Mouse (Mus musculus) intestine, embryonic 16.5 days (tissue): ENCODE results near the gene Vapb. TPM values are rescaled to one million over a fixed set of nuclear protein-coding genes. Genes with fewer than 3 reads are reported as not detected.
A peak's percentile ranks its signal among the peaks of the same experiment; 100 is the strongest.
"Not testable (repeated sequence)": the region's sequence is repeated elsewhere in the genome, so short reads cannot be mapped to it uniquely, and the experiment has no call there.

Experiments
- ATAC-seq: fragments of 200-750 bp; cut with Nextera tagmentation; 2 replicates; pipeline ENCODE4 v1.8.0; 2017; ENCODE audit warnings: moderate TSS enrichment, moderate library complexity
- H3K27ac ChIP-seq: fragments of 300-500 bp; sonication (generic); 2 replicates; pipeline ENCODE4 v1.5.1; 2014; ENCODE audit warnings: mild to moderate bottlenecking, low read length
- H3K27me3 ChIP-seq: fragments of 300-500 bp; sonication (generic); replicated peaks from 2 replicates; pipeline ENCODE4 v1.6.1; 2014; ENCODE audit warnings: low read length, control low read depth, mixed read lengths; ENCODE audit not compliant: control insufficient read depth, insufficient read depth
- H3K36me3 ChIP-seq: fragments of 300-500 bp; sonication (generic); 2 replicates; pipeline ENCODE4 v1.6.1; 2014; ENCODE audit warnings: low read length, control low read depth; ENCODE audit not compliant: control insufficient read depth, insufficient read depth
- H3K4me1 ChIP-seq: fragments of 300-500 bp; sonication (generic); 2 replicates; pipeline ENCODE4 v1.6.1; 2014; ENCODE audit warnings: low read length, control low read depth, mixed read lengths; ENCODE audit not compliant: control insufficient read depth, insufficient read depth
- H3K4me2 ChIP-seq: fragments of 300-500 bp; sonication (generic); 2 replicates; pipeline ENCODE4 v1.6.1; 2014; ENCODE audit warnings: low read depth, low read length, control low read depth
- H3K4me3 ChIP-seq: fragments of 300-500 bp; sonication (generic); 2 replicates; pipeline ENCODE4 v1.5.1; 2014; ENCODE audit warnings: mild to moderate bottlenecking, low read length
- H3K9ac ChIP-seq: fragments of 300-500 bp; sonication (generic); 2 replicates; pipeline ENCODE4 v1.6.1; 2014; ENCODE audit warnings: low read depth, low read length
- H3K9me3 ChIP-seq: fragments of 300-500 bp; sonication (generic); 2 replicates; pipeline ENCODE4 v1.6.1; 2016; ENCODE audit warnings: low read length, control low read depth; ENCODE audit not compliant: control insufficient read depth
- WGBS: fragments of 180-500 bp; shearing (Covaris S2); extraction: QIAGEN DNeasy Blood & Tissue Kit; methylation state at CpG from one replicate; pipeline ENCODE4 v1.1.7; 2014; 5-methylcytosine and 5-hydroxymethylcytosine counted together
- polyA plus RNA-seq: library from polyadenylated mRNA; unstranded; fragments of >200 nt; fragmentation: Nextera tagmentation; extraction: Ambion mirVana; gene quantifications from 2 replicates; pipeline ENCODE4 v1.2.1, GENCODE M21; 2015

Gene Vapb
- polyA plus RNA-seq, 1 experiment from 2014 or later, result 19.6 TPM

DNA sequence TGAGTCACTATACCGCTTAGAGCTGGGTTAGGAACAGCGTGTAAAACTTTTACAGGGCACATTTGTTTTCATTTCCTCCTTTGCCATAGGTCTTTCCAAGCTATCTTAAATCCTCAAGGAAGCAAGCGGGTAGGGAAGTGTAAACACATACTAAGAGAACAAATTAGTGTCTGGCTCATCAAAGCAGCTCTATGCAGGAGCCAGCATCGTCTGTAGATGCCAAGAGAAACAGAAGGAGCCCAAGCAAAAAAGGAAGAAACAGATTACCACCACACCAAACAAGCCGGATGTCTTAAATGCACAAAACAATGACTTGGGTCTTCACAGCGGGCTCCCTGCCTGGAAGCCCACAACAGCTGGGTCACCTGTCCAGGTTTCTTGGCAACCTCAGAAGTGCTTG lies 27.1 kb upstream of the Vapb start:
- Histone ChIP-seq H3K27me3 (no peaks in the 10 kb centered on the region), H3K9me3 (no peaks in the 10 kb centered on the region), H3K36me3 (no peaks in the 10 kb centered on the region), H3K27ac (no peak overlapping the region), H3K9ac (no peak overlapping the region), H3K4me2 (no peak overlapping the region), H3K4me3 (no peak overlapping the region), H3K4me1 (peaks cover 4% of the 10 kb centered on the region)
- 69% methylated on average over 6 of the region's 6 CpGs for WGBS
- ATAC-seq, result no peak

GRCm38 (mm10) chr2:173712656-173713055 lies 24.7 kb upstream of the Vapb start:
- Histone ChIP-seq H3K4me2 (no peak overlapping the region), H3K4me1 (peaks cover 4% of the 10 kb centered on the region), H3K4me3 (no peak overlapping the region), H3K36me3 (no peaks in the 10 kb centered on the region), H3K9me3 (no peaks in the 10 kb centered on the region), H3K27me3 (no peaks in the 10 kb centered on the region), H3K27ac (no peak overlapping the region), H3K9ac (no peak overlapping the region)
- 24% methylated on average over 10 of the region's 10 CpGs for WGBS
- no peak for ATAC-seq

GRCm38 (mm10) chr2:173713241-173713640 lies 24.1 kb upstream of the Vapb start:
- H3K9me3 ChIP-seq, result no peaks in the 10 kb centered on the region
- H3K4me2 ChIP-seq, result no peak overlapping the region
- H3K27ac ChIP-seq, result no peak overlapping the region
- H3K36me3 ChIP-seq, result no peaks in the 10 kb centered on the region
- 82% methylated on average over 4 of the region's 4 CpGs for WGBS
- ATAC-seq, result no peak
- no peaks in the 10 kb centered on the region for H3K27me3 ChIP-seq
- peaks cover 4% of the 10 kb centered on the region for H3K4me1 ChIP-seq
- no peak overlapping the region for H3K4me3 ChIP-seq
- no peak overlapping the region for H3K9ac ChIP-seq

- WGBS, result 61% methylated on average over 8 of the region's 8 CpGs
- Histone ChIP-seq H3K4me3 (no peak overlapping the region), H3K27ac (no peak overlapping the region), H3K4me1 (peaks cover 4% of the 10 kb centered on the region), H3K36me3 (no peaks in the 10 kb centered on the region), H3K9ac (no peak overlapping the region), H3K9me3 (no peaks in the 10 kb centered on the region), H3K4me2 (no peak overlapping the region), H3K27me3 (no peaks in the 10 kb centered on the region)
- ATAC-seq, result no peak
These were observed 22.6 kb upstream of the Vapb start for GRCm38 (mm10) chr2:173714620-173715218.

DNA sequence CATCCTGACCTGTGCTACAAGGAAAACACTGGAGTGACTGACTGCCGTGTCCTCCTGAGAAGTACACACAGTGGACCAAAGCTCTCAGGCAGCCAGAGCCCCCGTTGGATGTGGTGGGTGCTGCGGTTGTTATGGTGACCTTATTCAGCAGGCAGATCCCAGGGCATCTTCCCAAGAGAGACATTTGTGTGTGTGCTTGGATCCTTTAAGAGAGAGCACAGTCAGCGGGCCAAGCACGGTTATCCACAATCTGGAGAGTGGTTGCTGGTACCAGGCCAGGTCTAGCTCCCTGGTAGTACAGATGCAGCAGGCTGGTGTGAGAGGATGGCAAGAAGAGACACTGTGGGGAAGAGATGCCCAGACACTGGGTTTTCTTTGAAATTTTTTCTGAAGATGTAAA lies 20.3 kb upstream of the Vapb start:
- H3K4me1 ChIP-seq, result peaks cover 4% of the 10 kb centered on the region
- ATAC-seq, result no peak

DNA sequence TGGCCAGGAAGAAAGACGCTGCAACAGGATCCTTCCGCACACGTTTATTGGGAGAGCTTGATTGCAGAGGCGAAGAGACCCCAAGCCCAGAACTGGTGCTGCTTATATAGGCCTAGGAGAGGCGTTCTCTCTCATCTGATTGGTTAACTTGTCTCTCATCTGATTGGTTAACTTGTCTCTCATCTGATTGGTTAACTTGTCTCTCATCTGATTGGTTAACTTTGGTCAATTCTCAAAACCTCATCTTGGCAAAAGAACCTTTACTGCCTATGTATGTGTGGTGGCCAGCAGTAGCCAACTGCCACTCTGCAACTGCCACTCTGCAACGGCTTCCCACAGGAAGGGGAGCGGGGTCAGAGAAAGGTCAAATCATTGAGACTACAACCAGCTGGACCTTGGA lies 18.2 kb upstream of the Vapb start, which contains the start of gene 1700010B08Rik:
1700010B08Rik (plus strand) TSS at position 301 of the 400 bp plus-strand sequence.
- WGBS, result 86% methylated on average over 6 of the region's 7 CpGs
- H3K27me3 ChIP-seq, H3K9me3 ChIP-seq, H3K4me1 ChIP-seq, H3K36me3 ChIP-seq, H3K4me2 ChIP-seq, H3K27ac ChIP-seq, H3K4me3 ChIP-seq, ATAC-seq, H3K9ac ChIP-seq: not testable (repeated sequence)

More for the DNA sequence above, 20.3 kb upstream of the Vapb start:
- H3K27ac ChIP-seq, result no peak overlapping the region
- H3K27me3 ChIP-seq, result no peaks in the 10 kb centered on the region
- no peak overlapping the region for H3K9ac ChIP-seq
- no peak overlapping the region for H3K4me3 ChIP-seq
- no peaks in the 10 kb centered on the region for H3K9me3 ChIP-seq
- no peak overlapping the region for H3K4me2 ChIP-seq
- WGBS, result 89% methylated on average over 5 of the region's 5 CpGs
- no peaks in the 10 kb centered on the region for H3K36me3 ChIP-seq

DNA sequence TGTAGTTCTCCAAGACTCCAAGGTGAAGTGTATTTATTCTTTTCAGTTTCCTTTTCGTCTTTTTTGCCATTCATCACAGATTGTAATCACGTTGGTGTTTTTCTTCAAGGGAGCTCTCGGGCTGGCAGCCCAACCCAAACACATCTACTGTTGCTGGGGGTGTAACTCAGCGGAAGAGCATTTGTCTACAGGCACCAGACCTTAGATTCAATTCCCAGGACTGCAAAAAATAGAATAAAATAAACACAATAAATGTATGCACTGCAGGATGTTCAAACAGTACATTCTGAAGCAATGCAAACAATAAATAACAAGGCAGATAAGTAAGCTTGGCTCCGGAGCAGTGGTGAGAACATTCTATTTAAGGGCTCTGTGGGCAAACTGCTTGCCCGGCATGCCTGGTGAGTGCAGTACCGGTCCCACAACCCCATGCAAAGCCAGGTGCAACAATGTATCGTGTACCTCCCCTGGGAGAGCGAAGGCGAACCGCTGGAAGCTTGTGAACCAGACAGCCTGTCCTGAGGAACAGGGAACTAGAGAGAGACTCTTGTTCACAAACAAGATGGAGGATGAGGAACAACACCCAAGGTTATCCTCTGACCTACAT lies 15.0 kb upstream of the Vapb start:
- H3K9me3 ChIP-seq, result no peaks in the 10 kb centered on the region
- 45% methylated on average over 11 of the region's 11 CpGs for WGBS
- no peak overlapping the region for H3K4me2 ChIP-seq
- H3K27ac ChIP-seq, result no peak overlapping the region
- no peaks in the 10 kb centered on the region for H3K27me3 ChIP-seq
- H3K4me3 ChIP-seq, result no peak overlapping the region
- H3K4me1 ChIP-seq, result peaks cover 7% of the 10 kb centered on the region; the same call in 1 of the 2 replicates
- peak; percentile 62 for ATAC-seq
- no peaks in the 10 kb centered on the region for H3K36me3 ChIP-seq
- H3K9ac ChIP-seq, result no peak overlapping the region

DNA sequence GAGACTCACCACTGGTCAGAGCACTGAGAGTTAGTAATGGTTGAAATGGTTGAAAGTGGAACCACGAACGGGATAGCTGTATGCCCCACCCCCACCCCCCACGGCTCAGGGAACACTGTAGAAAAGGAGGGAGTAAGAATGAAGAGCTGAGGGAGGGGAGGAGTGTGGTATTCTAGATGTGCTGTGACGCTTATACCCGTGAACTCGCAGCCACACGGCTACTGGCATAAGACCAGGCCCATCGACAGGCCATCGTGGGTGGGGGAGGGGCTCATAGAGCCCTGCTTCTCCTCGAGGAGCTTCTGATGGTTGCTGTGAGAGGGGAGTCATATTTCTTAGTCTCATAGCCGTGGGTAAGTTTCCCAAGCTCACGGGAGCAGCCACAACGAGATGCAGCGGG lies 12.9 kb upstream of the Vapb start:
- Histone ChIP-seq H3K9me3 (no peaks in the 10 kb centered on the region), H3K4me2 (no peak overlapping the region), H3K36me3 (no peaks in the 10 kb centered on the region), H3K4me1 (peaks cover 7% of the 10 kb centered on the region; the same call in 1 of the 2 replicates), H3K27ac (no peak overlapping the region), H3K4me3 (no peak overlapping the region), H3K27me3 (no peaks in the 10 kb centered on the region), H3K9ac (no peak overlapping the region)
- ATAC-seq, result no peak
- 47% methylated on average over 14 of the region's 14 CpGs for WGBS

DNA sequence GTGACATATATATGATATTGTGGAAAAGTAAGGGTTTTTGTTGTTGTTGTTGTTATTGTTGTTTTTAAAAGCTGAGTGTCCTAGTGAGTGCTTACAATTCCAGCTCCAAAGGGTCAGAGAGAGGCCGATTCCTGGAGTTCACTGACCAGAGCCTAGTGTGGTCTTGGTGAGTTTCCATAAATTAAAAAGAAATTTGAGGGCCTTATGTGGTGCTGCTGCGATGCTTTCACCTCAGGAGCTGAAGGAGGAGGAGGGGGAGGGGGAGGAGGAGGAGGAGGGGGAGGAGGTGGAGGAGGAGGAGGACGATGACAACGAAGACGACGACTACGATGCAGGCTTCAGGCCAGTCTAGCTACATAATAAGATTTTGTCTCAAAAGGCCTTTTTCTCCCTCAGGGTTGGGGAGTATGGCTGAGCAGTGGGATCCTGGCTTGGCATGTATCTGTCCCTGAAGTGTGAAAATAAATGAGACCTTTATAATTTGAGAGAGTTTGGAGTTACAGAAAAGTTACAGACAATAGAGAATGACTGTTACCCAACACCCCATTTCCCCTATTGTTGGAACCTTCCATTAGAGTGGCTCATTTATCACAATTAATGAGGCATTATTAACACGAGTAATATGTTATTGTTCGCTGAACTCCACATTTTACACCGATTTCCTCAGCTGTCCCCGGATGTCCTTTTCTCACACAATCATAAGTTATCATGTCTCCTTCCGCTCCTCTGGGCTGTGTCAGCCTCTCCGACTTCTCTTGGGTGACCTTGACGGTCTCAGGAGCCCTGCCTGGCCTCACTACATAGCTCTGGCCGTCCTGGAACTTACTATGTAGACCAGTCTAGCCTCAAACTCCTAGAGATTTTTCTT lies 12.1 kb upstream of the Vapb start:
- no peak overlapping the region for H3K4me3 ChIP-seq
- H3K27ac ChIP-seq, result no peak overlapping the region
- 62% methylated on average over 15 of the region's 15 CpGs for WGBS
- H3K27me3 ChIP-seq, result no peaks in the 10 kb centered on the region
- no peaks in the 10 kb centered on the region for H3K36me3 ChIP-seq
- H3K4me1 ChIP-seq, result peaks cover 9% of the 10 kb centered on the region
- no peaks in the 10 kb centered on the region for H3K9me3 ChIP-seq
- no peak for ATAC-seq
- H3K9ac ChIP-seq, result no peak overlapping the region
- no peak overlapping the region for H3K4me2 ChIP-seq
